20 mouse cellular contexts compared by ENCODE assay signal in the genomic region with DNA sequence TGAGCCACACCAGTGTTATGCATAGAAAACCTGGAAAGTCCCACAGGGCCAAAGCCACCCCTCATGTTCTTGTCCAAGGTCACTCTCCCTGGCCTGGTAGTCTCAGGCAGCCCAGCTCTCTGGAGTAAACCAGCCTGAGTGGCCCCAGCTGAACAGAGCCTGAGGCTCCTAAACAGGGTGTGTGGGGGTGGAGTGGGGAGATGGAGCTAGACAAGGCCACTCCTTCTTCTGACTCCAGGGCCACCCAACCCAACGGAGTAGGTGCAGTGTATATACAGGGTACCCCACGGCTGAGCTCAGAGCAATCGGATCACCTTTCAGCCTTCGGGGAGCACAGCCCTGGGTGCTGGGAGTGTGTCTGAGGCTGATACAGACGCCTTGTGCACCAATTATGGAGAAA. TPM values are rescaled to one million over a fixed set of nuclear protein-coding genes. Genes with fewer than 3 reads are reported as not detected.
DNase-seq lines count a peak whose midpoint lies in the region; ATAC-seq lines count a peak whose summit lies in the region.
"Had no signal": no experiment of that assay in that cellular context is flagged by ENCODE, and none has a peak within 500 bp of the region (broad histone marks: within the 10 kb centered on the region; RNA-seq: fewer than 3 reads in every experiment).

No protein-coding gene starts in this region.

- no peaks in the 10 kb centered on the region; the same call in 1 of the 2 replicates for H3K4me1 ChIP-seq in lung, embryonic 16.5 days (replicated peaks; ENCODE audit: control insufficient read depth, insufficient read depth, low read length)
- H3K4me1 ChIP-seq in intestine, embryonic 16.5 days (ENCODE audit: control insufficient read depth, insufficient read depth, low read length) = 0 out of 2 replicates have a peak, but pooled peaks cover 4% of the 10 kb centered on the region
- H3K4me1 ChIP-seq: midbrain, embryonic 13.5 days had no signal

- H3K4me3 ChIP-seq in lung, embryonic 16.5 days (ENCODE audit: low read length) = no peak overlapping the region
- H3K4me3 ChIP-seq in intestine, embryonic 16.5 days (ENCODE audit: low read length) = no peak overlapping the region
- H3K4me3 ChIP-seq: midbrain, embryonic 13.5 days had no signal

- peak overlapping the region; percentile 51; the same call in 1 of the 2 replicates for H3K27ac ChIP-seq in lung, embryonic 16.5 days (ENCODE audit: low read length)
- H3K27ac ChIP-seq in intestine, embryonic 16.5 days (ENCODE audit: low read length) = no peak overlapping the region
- H3K27ac ChIP-seq: hindbrain, postnatal 0 days; midbrain, embryonic 13.5 days had no signal

- DNase-seq in lung, postnatal 36 days = no peak
- DNase-seq in kidney, postnatal 10 days = peak; percentile 65
- DNase-seq in right cerebral cortex, postnatal 10 days (ENCODE audit: low spot score in 2 of 2) = no peak
- no peak for DNase-seq in cerebellum, adult 9-11 months
- no peak for DNase-seq in adrenal gland, adult 2 months
- DNase-seq: adrenal gland, postnatal 25 days; cerebellum, adult 8-10 months; embryo, embryonic 11 days; forebrain, postnatal 0 days; right cerebral cortex, postnatal 14 days; thymus, adult 18-20 months had no signal

- no peaks in the 10 kb centered on the region for H3K36me3 ChIP-seq in lung, embryonic 16.5 days (ENCODE audit: control insufficient read depth, insufficient read depth, low read length)
- H3K36me3 ChIP-seq in intestine, embryonic 16.5 days (ENCODE audit: control insufficient read depth, insufficient read depth, low read length) = no peaks in the 10 kb centered on the region
- H3K36me3 ChIP-seq: midbrain, embryonic 13.5 days had no signal

- H3K27me3 ChIP-seq in lung, embryonic 16.5 days (ENCODE audit: control insufficient read depth, insufficient read depth, low read depth, low read length) = peaks cover 4% of the 10 kb centered on the region
- H3K27me3 ChIP-seq in intestine, embryonic 16.5 days (replicated peaks; ENCODE audit: control insufficient read depth, insufficient read depth, low read length) = no peaks in the 10 kb centered on the region; the same call in 1 of the 2 replicates

- no peak overlapping the region for H3K9ac ChIP-seq in lung, embryonic 16.5 days (ENCODE audit: low read length)
- H3K9ac ChIP-seq in intestine, embryonic 16.5 days (ENCODE audit: low read depth, low read length) = no peak overlapping the region
- H3K9ac ChIP-seq: forebrain, postnatal 0 days; midbrain, embryonic 13.5 days had no signal

- H3K4me2 ChIP-seq in lung, embryonic 16.5 days (ENCODE audit: low read depth, low read length) = no peak overlapping the region
- H3K4me2 ChIP-seq in intestine, embryonic 16.5 days (ENCODE audit: low read depth, low read length) = no peak overlapping the region
- H3K4me2 ChIP-seq: liver, embryonic 11.5 days; midbrain, embryonic 13.5 days had no signal

- ATAC-seq in lung, embryonic 16.5 days (ENCODE audit: low read depth) = peak; percentile 47
- ATAC-seq in intestine, embryonic 16.5 days = peak; percentile 56; the same call in 1 of the 2 replicates
- ATAC-seq: forebrain, postnatal 0 days; hindbrain, postnatal 0 days; midbrain, embryonic 13.5 days had no signal

- 54% methylated on average over 5 of the region's 5 CpGs for WGBS in lung, embryonic 16.5 days
- WGBS in intestine, embryonic 16.5 days = 60% methylated on average over 5 of the region's 5 CpGs

- H3K9me3 ChIP-seq in lung, embryonic 16.5 days (ENCODE audit: control insufficient read depth, low read length) = 0 out of 2 replicates have a peak, but pooled peaks cover 3% of the 10 kb centered on the region
- no peaks in the 10 kb centered on the region for H3K9me3 ChIP-seq in intestine, embryonic 16.5 days (ENCODE audit: control insufficient read depth, low read length)
- H3K9me3 ChIP-seq: midbrain, embryonic 13.5 days had no signal

RNA-seq across cellular contexts. Expression of gene Atp6v1b1, which starts 1.3 kb away (rescaled TPM):
- 1.4 TPM in 2 replicates for polyA plus RNA-seq in lung, embryonic 16.5 days (2015; fragmentation: Nextera tagmentation; extraction: Ambion mirVana)
- not detected in 2 replicates for polyA plus RNA-seq in intestine, embryonic 16.5 days (2015; fragmentation: Nextera tagmentation; extraction: Ambion mirVana)
- total RNA-seq in adrenal gland, adult 2 months (2021) = not detected
- polyA plus RNA-seq in adrenal gland, adult 2 months (2012; rRNA removed) = not detected in 2 replicates
- total RNA-seq: adrenal gland, postnatal 25 days; gastrocnemius, adult 8-10 months; heart, postnatal 25 days; hindbrain, postnatal 0 days; left cerebral cortex, postnatal 25 days had no signal
- polyA plus RNA-seq: hindbrain, postnatal 0 days; liver, embryonic 11.5 days; midbrain, embryonic 13.5 days had no signal

RNA-seq across cellular contexts. Expression of gene Ankrd53, which starts 18.3 kb away (rescaled TPM):
- polyA plus RNA-seq in lung, embryonic 16.5 days (2015; fragmentation: Nextera tagmentation; extraction: Ambion mirVana) = 0.14 TPM in 1 of 2 replicates, not detected in the other
- not detected in 2 replicates for polyA plus RNA-seq in intestine, embryonic 16.5 days (2015; fragmentation: Nextera tagmentation; extraction: Ambion mirVana)
- not detected for total RNA-seq in adrenal gland, adult 2 months (2021)
- polyA plus RNA-seq in adrenal gland, adult 2 months (2012; rRNA removed) = 0.06 TPM in 1 of 2 replicates, not detected in the other
- total RNA-seq: forebrain, postnatal 0 days; gastrocnemius, adult 8-10 months; heart, postnatal 25 days; hindbrain, postnatal 0 days; layer of hippocampus, postnatal 10 days; left cerebral cortex, postnatal 25 days had no signal
- polyA plus RNA-seq: forebrain, postnatal 0 days; hindbrain, postnatal 0 days had no signal

RNA-seq across cellular contexts. Expression of gene Tex261, which starts 31.5 kb away (rescaled TPM):
- 86.3 and 105 TPM in 2 replicates for polyA plus RNA-seq in lung, embryonic 16.5 days (2015; fragmentation: Nextera tagmentation; extraction: Ambion mirVana)
- 83.3 and 88.5 TPM in 2 replicates for polyA plus RNA-seq in intestine, embryonic 16.5 days (2015; fragmentation: Nextera tagmentation; extraction: Ambion mirVana)
- total RNA-seq in adrenal gland, adult 2 months (2021) = 100 to 1,000 TPM; 181 to 195 TPM
- 148 and 156 TPM in 2 replicates for polyA plus RNA-seq in adrenal gland, adult 2 months (2012; rRNA removed)

RNA-seq across cellular contexts. Expression of gene Vax2, which starts 33.1 kb away (rescaled TPM):
- polyA plus RNA-seq in lung, embryonic 16.5 days (2015; fragmentation: Nextera tagmentation; extraction: Ambion mirVana) = not detected in 2 replicates
- polyA plus RNA-seq in intestine, embryonic 16.5 days (2015; fragmentation: Nextera tagmentation; extraction: Ambion mirVana) = not detected in 2 replicates
- not detected for total RNA-seq in adrenal gland, adult 2 months (2021)
- polyA plus RNA-seq in adrenal gland, adult 2 months (2012; rRNA removed) = not detected in 2 replicates
- total RNA-seq: adrenal gland, postnatal 25 days; forebrain, postnatal 0 days; gastrocnemius, adult 8-10 months; heart, postnatal 25 days; hindbrain, postnatal 0 days; layer of hippocampus, postnatal 10 days; left cerebral cortex, postnatal 25 days had no signal
- polyA plus RNA-seq: forebrain, postnatal 0 days; hindbrain, postnatal 0 days; liver, embryonic 11.5 days had no signal

RNA-seq across cellular contexts. Expression of gene Nagk, which starts 50.7 kb away (rescaled TPM):
- polyA plus RNA-seq in lung, embryonic 16.5 days (2015; fragmentation: Nextera tagmentation; extraction: Ambion mirVana) = 58.3 and 63.5 TPM in 2 replicates
- polyA plus RNA-seq in intestine, embryonic 16.5 days (2015; fragmentation: Nextera tagmentation; extraction: Ambion mirVana) = 128 and 140 TPM in 2 replicates
- total RNA-seq in adrenal gland, adult 2 months (2021) = 10 to 100 TPM; 39.9 to 46.9 TPM
- polyA plus RNA-seq in adrenal gland, adult 2 months (2012; rRNA removed) = 23.2 and 29.4 TPM in 2 replicates
